Mouse (Mus musculus) heart, postnatal 0 days (tissue): Measurements from ENCODE around the gene Ano1.

ENCODE experiments used
- CTCF ChIP-seq: IDR thresholded peaks from 2 replicates; pipeline ENCODE4 v1.5.1; 2016; ENCODE audit warnings: antibody characterized with exemption, control low read depth, low read depth
- EP300 ChIP-seq: IDR thresholded peaks from 2 replicates; pipeline ENCODE4 v1.6.1; 2016; ENCODE audit warnings: antibody characterized with exemption, low read depth

DNA sequence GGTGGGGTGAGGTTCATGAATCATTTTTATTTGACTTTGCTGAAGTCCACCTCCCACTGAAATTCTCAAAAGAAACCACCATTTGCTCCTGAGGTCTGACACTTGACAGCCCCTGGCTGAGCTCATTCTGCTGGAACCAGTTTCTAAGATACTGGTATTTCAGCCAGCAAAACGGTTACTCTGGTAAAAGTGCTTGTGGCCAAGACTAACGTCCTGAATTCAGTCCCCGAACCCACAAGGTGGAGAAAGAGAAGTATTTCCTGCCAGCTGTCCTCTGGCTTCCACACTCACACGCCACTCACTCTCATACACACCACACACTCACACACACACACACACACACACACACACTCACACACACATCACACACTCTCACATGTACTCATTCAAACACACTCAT, 26.0 kb upstream of the Ano1 start:
- TF ChIP-seq CTCF (no peak), EP300 (no peak)
